Mouse (Mus musculus) telencephalon, adult 2 months (tissue): Measurements from ENCODE around the gene 1700029I15Rik.
"Not testable (repeated sequence)": the region's sequence is repeated elsewhere in the genome, so short reads cannot be mapped to it uniquely, and the experiment has no call there.

Experiments used
- DNase-seq: peaks from one replicate; pipeline ENCODE4 v3.0.0-alpha.2; 2011; ENCODE audit warnings: low read depth, low spot score

Gene 1700029I15Rik

GRCm38 (mm10) chr2:92391703-92392317, 9.5 kb downstream of the 1700029I15Rik start:
- no peak for DNase-seq

DNA sequence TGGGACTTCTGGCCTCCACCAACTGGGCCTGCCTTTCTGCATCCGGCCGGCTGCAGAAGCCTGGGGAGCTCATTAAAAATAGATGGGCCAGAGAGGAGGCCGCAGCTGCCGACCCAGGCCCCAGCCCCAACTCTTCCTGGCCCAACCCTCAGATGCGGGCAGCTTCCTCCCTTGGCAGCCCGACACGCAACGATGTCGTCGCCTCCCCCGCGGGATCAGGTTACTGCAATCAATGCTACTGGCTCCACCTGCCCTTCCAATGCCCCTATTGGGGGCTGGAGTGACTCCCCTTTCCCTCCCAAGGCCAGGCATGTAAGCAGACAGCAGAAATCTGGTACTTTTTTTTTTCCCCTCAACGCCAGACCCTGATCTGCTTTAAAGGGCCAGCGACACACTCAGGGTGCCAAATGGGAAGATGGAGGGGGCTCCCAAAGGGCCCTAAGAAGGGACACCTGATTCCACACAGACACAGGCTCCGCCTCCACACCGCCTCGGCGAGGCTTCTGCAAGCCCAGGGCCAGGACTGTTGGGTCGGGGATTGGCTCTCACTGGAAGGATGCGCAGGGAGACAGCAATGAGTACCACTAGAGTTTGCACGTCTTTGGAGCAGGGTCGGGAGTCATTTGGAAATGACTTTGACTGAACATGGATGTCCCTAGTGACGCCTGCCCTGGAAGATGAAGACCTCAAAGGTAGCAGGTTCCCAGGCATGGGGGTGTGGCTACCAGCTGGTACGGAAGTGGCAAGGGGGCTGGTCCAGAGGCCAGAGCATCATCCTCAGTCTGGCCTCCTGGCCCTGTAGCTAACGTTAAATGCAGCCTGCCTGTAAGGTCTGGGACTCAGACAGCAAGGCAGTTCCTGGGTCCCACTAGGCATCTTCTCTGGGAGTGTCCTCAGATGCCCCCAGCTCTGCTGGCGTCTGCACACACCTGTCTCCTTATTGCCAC, 10.3 kb downstream of the 1700029I15Rik start:
- DNase-seq: no peak

- DNase-seq: no peak
Measured at GRCm38 (mm10) chr2:92395535-92395934, 13.2 kb downstream of the 1700029I15Rik start.

DNA sequence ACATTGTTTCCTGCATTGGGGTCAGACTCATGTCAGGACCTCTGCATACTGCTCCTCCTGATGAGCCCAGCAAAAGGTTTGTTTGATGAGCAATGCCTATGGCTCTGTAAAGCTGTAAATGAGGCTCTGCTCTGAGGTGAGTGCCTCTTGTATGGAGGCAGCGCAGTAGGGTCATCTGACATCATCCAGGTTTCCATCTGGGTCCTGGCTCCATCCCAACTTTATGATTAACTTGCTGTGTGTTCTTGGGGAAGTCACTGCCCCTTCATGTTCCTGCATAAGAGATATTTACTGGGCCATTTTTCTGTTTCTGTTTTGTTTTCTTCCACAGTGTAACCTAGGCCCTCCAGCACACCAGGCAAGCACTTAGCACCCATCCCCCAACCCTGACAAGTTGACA, 15.1 kb downstream of the 1700029I15Rik start:
- DNase-seq: no peak

GRCm38 (mm10) chr2:92399877-92400276, 17.5 kb downstream of the 1700029I15Rik start:
- DNase-seq: not testable (repeated sequence)

GRCm38 (mm10) chr2:92400682-92401081, 18.3 kb downstream of the 1700029I15Rik start:
- DNase-seq: no peak

- no peak for DNase-seq
Measured at GRCm38 (mm10) chr2:92401091-92401561, 18.8 kb downstream of the 1700029I15Rik start, which contains the start of gene Mapk8ip1. TSS of gene Mapk8ip1 (minus strand) at chr2:92401263.

- no peak for DNase-seq
Measured at GRCm38 (mm10) chr2:92402591-92403326, 20.4 kb downstream of the 1700029I15Rik start.

- no peak for DNase-seq
Measured at GRCm38 (mm10) chr2:92403776-92404319, 21.5 kb downstream of the 1700029I15Rik start.

GRCm38 (mm10) chr2:92404737-92405136, 22.4 kb downstream of the 1700029I15Rik start:
- no peak for DNase-seq

GRCm38 (mm10) chr2:92405687-92406086, 23.3 kb downstream of the 1700029I15Rik start:
- DNase-seq: no peak

GRCm38 (mm10) chr2:92408309-92409045, 26.1 kb downstream of the 1700029I15Rik start:
- DNase-seq: no peak

DNA sequence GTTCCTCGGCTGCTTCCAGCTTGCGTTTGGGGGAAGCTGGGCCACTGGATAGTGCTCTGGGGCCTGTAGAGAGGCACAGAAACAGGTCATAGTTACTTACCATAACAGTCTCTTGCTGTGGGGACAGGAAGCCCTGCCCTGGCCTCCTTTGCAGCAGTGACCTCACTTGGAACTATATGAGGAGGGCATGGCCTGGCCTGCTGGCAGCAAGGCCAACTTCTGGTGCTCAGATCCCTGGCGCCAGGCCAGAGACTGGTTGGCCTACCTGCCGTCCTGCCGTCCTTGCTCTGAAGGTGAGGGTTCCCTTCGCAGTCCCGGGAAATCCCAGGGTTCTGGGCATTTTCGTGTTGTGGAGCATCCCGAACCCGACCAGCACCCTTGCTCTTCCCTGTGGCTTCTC, 29.4 kb downstream of the 1700029I15Rik start:
- no peak for DNase-seq

DNA sequence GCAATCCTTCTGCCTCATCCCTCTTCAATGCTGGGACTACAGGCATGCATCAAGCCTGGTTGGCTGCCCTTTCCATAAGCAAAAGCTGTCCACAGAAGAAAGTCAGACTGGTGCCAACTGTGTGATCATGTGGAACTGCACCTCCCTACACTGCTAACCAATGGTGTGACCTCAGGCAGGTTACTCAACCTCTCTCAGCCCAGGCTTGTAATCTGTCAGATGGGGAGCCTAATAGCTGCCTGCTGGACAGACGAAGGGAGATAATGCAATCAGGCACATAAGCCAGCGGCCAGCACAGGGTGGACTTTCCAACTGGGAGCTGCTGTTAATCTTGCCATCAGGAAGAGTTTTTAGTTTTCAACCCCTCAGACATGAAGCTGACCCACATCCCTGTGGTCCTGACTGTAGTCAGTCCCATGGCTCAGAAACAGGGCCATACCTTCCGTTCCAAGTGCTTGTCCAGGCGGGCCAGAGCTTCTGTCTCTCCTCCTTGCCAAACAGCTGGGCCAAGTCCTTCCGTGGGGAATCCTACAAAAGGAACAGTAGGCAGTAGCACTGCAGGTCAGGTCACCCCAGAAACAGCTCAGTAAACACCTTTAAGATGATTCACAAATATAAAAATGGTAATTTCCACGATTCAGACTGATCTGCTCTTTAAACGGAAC, 39.5 kb downstream of the 1700029I15Rik start:
- DNase-seq: no peak

DNA sequence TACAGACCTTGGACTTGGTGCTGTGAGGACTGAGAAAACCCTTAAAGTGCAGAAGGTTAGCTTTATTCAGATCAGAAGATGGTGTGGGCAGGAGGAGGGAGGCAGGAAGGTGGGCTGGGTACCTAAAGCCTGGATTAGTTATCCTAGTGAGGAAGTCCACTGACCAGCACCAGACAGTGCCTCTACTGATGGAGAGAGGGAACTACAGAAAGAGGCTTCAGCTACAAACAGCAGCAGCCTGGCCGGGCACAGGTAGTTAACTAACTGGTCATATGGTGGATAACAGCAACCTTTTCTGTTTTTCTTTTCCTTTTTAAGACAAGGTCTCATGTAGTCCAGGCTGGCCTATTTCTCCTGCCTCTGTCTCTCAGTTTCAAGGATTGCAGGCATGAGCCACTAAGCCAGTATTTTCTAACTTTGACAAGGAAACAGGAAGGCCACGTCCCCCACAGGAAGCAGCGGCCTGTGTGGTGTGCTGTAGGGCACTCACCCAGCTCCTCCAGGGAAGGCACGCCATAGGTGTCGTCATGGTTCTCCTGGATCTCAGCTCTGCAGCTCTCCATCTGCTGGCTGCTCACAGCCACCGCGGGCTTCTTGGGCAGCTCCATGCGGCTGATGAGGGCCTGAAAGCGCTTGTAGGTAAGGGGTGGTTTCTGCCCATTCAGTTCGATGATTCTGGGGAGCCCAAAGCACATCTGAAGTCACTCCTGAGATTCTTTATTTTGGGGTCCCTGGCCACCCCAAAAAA, 40.2 kb downstream of the 1700029I15Rik start:
- no peak for DNase-seq

DNA sequence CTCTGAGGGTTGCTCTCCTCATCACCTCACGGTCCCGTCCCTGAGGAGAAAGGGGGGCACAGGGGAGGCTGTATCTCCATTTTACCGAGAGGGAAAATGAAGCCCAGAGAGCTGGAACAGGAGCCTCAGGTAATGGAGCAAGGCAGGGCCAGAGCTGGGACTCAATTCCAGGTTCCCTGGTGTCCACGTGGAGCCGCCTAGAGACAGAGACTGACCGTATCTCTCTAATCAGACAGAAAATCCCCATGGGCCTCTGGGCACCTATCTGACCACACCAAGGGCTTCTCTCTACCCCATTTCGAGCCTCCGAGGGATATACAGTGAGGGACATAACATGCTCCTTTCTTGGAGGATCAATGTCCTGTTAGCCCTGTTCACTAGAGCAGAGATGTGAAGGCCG, 40.8 kb downstream of the 1700029I15Rik start:
- DNase-seq: no peak

- DNase-seq: peak; percentile 82
Measured at GRCm38 (mm10) chr2:92423702-92424461, 41.5 kb downstream of the 1700029I15Rik start.

DNA sequence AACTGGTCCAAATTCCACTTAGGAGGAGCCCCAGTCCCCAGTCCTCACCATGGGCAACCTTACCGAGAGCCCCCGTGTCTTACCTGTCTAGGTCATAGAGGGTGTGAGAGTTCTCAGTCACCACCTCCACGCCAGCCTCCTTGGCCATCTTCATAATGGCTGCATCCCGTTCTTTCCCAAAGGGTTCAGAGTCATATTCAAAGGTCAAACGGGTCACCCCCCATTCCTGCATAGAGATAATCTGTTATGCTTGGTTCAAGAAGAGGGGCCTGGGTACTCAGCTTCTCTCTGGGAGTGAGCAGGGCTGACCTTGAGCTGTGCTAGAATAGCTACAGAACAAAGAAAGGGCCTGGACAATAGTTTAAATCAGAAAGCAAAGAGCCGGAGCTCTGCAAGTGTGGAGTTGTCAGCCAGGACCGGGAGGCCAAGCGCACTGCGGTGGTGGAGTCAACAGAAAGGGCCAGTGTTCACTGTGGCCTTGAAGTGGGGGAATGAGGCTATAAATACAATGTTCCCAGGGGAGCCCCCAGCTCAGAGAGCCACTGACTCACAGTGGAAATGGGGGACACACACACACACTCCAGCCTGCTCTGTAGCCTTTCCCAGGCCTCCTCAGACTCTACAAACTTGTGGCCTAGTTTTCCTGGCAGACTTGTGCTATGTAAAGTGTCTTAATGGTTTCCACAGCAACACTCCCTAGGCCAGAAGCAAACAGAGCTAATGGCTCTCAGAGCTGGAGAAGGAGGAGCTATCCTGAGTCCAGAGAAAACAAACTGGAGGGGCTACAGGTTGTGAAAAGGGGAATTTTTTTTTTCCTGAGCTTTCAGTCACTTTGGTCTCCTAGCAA, 42.3 kb downstream of the 1700029I15Rik start:
- no peak for DNase-seq
